Mouse (Mus musculus) MEL (cell line): ENCODE data around the gene Fbxo21.

ENCODE experiments used
- BHLHE40 ChIP-seq: IDR thresholded peaks from 2 replicates; pipeline ENCODE4 v1.6.1; 2012; ENCODE audit warnings: low read depth, mild to moderate bottlenecking, inconsistent platforms, low read length, improper control_type of control experiment, borderline replicate concordance
- CTCF ChIP-seq, 3 experiments: IDR thresholded peaks in 2 of 3; conservative IDR thresholded peaks in 1 of 3; 2 replicates each; pipeline ENCODE4 v1.5.1; 2011 to 2012; ENCODE audit warnings: low read length in 3 of 3, low read depth in 2 of 3, mild to moderate bottlenecking in 2 of 3, improper control_type of control experiment in 1 of 3, inconsistent platforms in 1 of 3, mixed read lengths in 1 of 3, moderate library complexity in 1 of 3; ENCODE audit not compliant: control insufficient read depth in 1 of 3, insufficient read depth in 1 of 3, poor library complexity in 1 of 3, severe bottlenecking in 1 of 3
- GABPA ChIP-seq: IDR thresholded peaks from 2 replicates; pipeline ENCODE4 v1.6.1; 2012; ENCODE audit warnings: low read depth, mild to moderate bottlenecking, inconsistent platforms, low read length, improper control_type of control experiment, moderate library complexity
- GATA1 ChIP-seq: IDR thresholded peaks from 2 replicates; pipeline ENCODE4 v1.6.1; 2011; ENCODE audit warnings: low read depth, low read length, improper control_type of control experiment
- HCFC1 ChIP-seq: IDR thresholded peaks from 2 replicates; pipeline ENCODE4 v1.6.1; 2012; ENCODE audit warnings: low read depth, mild to moderate bottlenecking, inconsistent platforms, low read length, improper control_type of control experiment, moderate library complexity
- MAFK ChIP-seq: IDR thresholded peaks from 2 replicates; pipeline ENCODE4 v1.6.1; 2011; ENCODE audit warnings: low read depth, mild to moderate bottlenecking, low read length, improper control_type of control experiment, borderline replicate concordance
- POLR2A ChIP-seq, 2 experiments: IDR thresholded peaks; 2 replicates each; pipeline ENCODE4 v1.6.1; 2011 to 2012; ENCODE audit warnings: low read length in 2 of 2, mild to moderate bottlenecking in 2 of 2, control low read depth in 1 of 2, improper control_type of control experiment in 1 of 2, low read depth in 1 of 2, moderate library complexity in 1 of 2; ENCODE audit not compliant: control insufficient read depth in 1 of 2, insufficient read depth in 1 of 2, poor library complexity in 1 of 2
- POLR2AphosphoS5 ChIP-seq: IDR thresholded peaks from 2 replicates; pipeline ENCODE4 v1.6.1; 2012; ENCODE audit warnings: low read depth, borderline replicate concordance, mild to moderate bottlenecking, inconsistent platforms, low read length, moderate library complexity, mixed read lengths
- SIN3A ChIP-seq: IDR thresholded peaks from 2 replicates; pipeline ENCODE4 v1.6.1; 2012; ENCODE audit warnings: low read length, improper control_type of control experiment, inconsistent platforms
- UBTF ChIP-seq: IDR thresholded peaks from 2 replicates; pipeline ENCODE4 v1.6.1; 2012; ENCODE audit warnings: low read depth, mild to moderate bottlenecking, inconsistent platforms, low read length, improper control_type of control experiment, moderate library complexity, borderline replicate concordance; ENCODE audit not compliant: insufficient read depth
- ZMIZ1 ChIP-seq: IDR thresholded peaks from 2 replicates; pipeline ENCODE4 v1.6.1; 2012; ENCODE audit warnings: low read depth, mild to moderate bottlenecking, inconsistent platforms, low read length, improper control_type of control experiment, moderate library complexity

DNA sequence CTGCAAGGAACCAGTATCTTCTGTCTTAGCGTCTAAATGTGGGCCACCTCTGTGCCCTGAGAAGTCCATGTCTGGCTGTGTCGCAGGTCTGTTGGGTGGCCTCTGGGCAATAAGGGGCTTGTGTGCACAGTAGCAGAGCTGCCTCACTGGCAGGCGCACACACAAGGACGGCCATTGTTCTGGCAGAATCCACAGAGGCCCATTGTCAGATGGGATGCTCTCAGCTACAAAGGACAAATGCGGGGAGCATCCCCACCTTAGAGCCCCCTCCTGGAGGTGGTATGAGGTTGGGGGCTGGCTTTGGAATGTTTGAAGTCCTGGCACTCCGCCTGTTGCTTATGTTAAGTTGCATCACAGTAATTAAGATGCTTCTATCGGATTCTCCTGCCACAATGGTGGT is 22.5 kb downstream of the Fbxo21 start:
- no peak for TF ChIP-seq POLR2A (IDR thresholded peaks at IDR 0.05; ENCODE audit: control insufficient read depth in 1 of 2, insufficient read depth in 1 of 2, low read depth in 1 of 2, low read length in 2 of 2, poor library complexity in 1 of 2)
- TF ChIP-seq UBTF = no peak
- no peak for TF ChIP-seq CTCF (IDR thresholded peaks at IDR 0.05 in 2 of 3, conservative IDR thresholded peaks at IDR 0.05 in 1 of 3; ENCODE audit: control insufficient read depth in 1 of 3, insufficient read depth in 1 of 3, low read depth in 2 of 3, low read length in 3 of 3, poor library complexity in 1 of 3, severe bottlenecking in 1 of 3)
- TF ChIP-seq GATA1 = no peak
- no peak for TF ChIP-seq BHLHE40
- TF ChIP-seq GABPA = no peak
- no peak for TF ChIP-seq ZMIZ1
- TF ChIP-seq HCFC1 = no peak
- no peak for TF ChIP-seq MAFK
- no peak for TF ChIP-seq POLR2AphosphoS5
- TF ChIP-seq SIN3A = no peak
